Mouse (Mus musculus) cerebellum, postnatal 36 days (tissue): ENCODE data around the gene Gja1.

Experiments
- DNase-seq, 2 experiments: peaks; one replicate each; pipeline ENCODE4 v3.0.0; 2021 to 2022; ENCODE audit warnings: mixed read lengths in 2 of 2

The Gja1 gene

GRCm38 (mm10) chr10:56422518-56422917, 45.4 kb downstream of the Gja1 start:
- no peak for DNase-seq

- DNase-seq: no peak
Measured at GRCm38 (mm10) chr10:56425016-56425798, 48.1 kb downstream of the Gja1 start.

DNA sequence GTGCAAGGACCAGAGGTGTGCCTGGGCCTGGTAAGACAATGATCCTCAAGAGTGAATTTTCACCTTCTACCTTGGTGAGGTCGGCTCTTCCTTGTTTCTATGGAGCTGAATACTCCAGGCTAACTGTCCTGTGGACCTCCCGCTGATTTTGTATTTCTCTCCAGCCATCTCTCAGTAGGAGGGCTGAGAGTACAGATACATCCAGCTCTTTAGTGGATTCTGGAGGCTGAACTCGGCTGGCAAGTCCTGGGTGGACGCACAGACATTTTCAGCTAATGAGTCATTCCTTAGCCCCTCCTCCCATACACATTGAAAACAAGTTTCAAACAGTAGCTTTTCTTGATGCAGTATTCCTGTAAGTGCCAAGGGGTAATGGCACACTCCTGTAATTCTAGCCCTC, 49.2 kb downstream of the Gja1 start:
- no peak for DNase-seq

- no peak for DNase-seq
Measured at GRCm38 (mm10) chr10:56427382-56427781, 50.3 kb downstream of the Gja1 start.

GRCm38 (mm10) chr10:56427827-56428226, 50.7 kb downstream of the Gja1 start:
- no peak for DNase-seq

DNA sequence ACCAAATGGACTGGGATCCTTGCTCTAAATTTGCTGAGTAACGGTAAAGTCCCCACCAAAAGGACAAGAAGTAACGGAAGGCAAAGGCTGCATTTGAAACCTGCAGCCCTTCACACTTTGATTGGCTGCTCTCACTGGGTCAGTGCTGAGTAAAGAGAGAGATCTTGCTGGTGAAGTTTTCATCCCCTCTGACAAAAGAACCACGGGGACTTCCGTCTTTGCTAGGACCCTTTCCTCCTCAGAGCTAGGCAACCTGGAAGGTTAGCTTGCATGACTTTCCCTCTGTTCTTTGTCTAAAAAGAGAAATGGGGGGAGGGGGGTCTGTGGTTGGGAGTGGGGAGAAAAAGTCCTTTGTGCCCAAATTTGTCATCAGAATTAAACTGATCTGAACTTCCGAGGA, 51.9 kb downstream of the Gja1 start:
- no peak for DNase-seq

GRCm38 (mm10) chr10:56431600-56432389, 54.7 kb downstream of the Gja1 start:
- DNase-seq: no peak

GRCm38 (mm10) chr10:56432390-56432709, 55.2 kb downstream of the Gja1 start:
- DNase-seq: no peak

- no peak for DNase-seq
Measured at GRCm38 (mm10) chr10:56437290-56437689, 60.2 kb downstream of the Gja1 start.

- no peak for DNase-seq
Measured at GRCm38 (mm10) chr10:56439638-56440037, 62.5 kb downstream of the Gja1 start.

GRCm38 (mm10) chr10:56444457-56444856, 67.3 kb downstream of the Gja1 start:
- DNase-seq: no peak

- no peak for DNase-seq
Measured at GRCm38 (mm10) chr10:56449030-56449429, 71.9 kb downstream of the Gja1 start.
